Mouse (Mus musculus) gastrocnemius, adult 8-10 months (tissue): Measurements from ENCODE around the gene Wwc2. TPM values are rescaled to one million over a fixed set of nuclear protein-coding genes. Genes with fewer than 3 reads are reported as not detected.
"Not testable (repeated sequence)": the region's sequence is repeated elsewhere in the genome, so short reads cannot be mapped to it uniquely, and the experiment has no call there.

Experiments
- DNase-seq, 2 experiments: peaks; one replicate each; pipeline ENCODE4 v3.0.0; 2022; ENCODE audit warnings: low spot score in 2 of 2
- total RNA-seq, 4 experiments: library from RNA; stranded (reverse); gene quantifications; 2 replicates each; pipeline ENCODE4 v1.2.4; 2022

Gene Wwc2
- total RNA-seq, 4 experiments from 2014 or later, result 3.5 to 5.7 (median 5.0) TPM

DNA sequence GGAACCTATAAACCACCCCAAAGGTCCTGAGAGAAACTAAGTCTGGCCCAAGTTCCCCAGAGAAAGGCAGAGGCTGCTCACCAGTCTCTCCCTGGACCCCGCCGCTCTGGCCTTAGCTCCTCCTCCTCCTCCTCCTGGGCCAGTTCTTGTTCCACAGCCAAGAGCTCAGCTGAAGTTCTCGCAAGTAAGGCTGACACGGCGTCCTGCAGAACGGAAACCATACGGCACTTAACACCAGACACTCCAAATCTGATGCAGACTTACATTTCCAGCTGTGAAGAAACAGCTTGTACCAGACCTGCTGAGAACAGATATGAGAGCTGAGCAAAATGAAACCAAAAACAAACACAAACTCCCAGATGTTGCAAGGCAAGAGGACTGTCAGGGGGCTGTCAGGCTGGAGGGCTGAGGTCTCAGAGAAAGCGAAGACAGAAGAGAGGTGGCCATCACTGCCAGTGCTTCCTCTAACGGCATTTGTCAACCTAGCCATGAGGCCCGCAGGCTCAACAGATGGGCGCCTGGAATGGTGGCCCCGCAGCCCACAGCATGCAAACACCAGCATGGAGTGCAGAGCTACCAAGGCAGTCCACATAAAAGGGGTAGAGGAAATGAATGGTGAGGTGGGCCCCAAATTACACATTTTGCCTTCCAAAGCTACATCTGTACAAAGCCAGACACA lies 138.8 kb downstream of the Wwc2 start:
- DNase-seq, result peak in 1 of 2 experiments; percentile 43

DNA sequence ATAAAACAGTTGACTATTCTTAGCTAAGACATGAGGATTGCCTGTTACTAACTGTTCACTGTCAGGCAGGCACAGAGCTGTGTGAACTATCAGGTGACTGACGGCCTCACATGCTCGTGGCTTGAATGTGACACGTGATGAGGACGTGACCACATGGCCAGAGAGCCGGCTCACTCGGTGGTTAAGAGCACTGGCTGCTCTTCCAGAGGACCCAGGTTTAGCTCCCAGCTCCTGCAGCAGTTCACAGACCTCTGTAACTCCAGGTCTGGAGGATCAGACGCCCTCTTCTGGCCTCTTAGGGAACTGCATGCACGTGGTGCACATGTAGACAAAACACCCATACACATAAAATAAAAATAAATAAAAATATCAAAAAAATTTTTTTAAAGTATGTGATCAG lies 140.9 kb downstream of the Wwc2 start:
- no peak for DNase-seq

DNA sequence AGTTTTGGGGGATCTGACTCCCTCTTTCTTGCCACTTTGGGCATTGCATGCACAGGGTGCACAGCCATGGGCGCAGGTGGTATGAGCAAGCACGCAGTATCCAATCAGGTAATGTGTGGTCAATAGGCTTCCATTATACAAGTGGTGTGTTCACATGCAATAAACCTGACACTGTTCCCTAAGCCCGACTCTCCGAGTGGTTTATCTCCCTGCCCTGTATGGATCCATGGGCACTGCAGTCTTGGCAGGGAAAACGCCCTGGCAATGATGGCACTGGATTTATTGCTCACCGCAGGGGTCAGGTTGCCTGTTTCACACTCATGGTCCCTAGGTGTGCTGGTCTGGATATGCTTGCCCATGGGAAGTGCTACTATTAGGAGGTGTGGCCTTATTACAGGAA lies 142.8 kb downstream of the Wwc2 start:
- no peak for DNase-seq

DNA sequence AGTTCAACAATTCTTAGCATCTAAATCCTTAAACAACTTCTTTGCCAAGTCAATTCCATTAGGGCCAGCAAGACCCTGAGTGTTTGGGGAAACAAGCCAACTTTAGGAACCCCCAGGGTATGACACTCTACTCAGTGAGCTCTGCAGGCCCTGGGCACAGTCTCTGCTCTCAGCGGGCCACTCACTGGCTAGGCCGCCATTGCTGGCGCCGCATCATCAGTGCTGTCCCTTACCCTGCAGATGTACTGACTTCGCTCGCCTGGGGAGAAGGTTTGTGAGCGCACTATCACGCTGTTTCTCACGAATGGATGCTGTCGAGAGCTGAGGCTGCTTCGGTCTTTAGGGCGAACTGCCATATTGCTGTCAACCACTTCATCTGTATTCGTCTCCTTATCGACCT lies 143.6 kb downstream of the Wwc2 start:
- DNase-seq, result no peak

DNA sequence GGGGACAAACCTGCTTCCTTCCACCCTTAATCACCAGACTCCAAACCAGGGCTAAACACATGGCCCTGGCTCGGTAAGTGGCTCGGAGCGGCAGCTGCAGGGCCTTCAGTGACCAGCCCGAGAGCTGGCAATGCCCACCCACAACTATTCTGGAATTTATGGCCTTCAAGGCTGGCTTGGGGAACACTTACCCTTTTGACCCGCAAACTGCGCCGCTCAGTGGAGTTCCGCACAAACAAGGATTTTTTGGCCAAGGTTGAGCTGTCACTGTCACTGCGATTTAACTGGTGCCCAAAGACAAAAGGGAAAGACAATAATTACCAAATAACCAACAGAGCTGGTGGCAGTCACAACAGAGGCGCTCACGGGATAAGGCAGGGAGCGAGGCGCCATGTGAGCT lies 144.8 kb downstream of the Wwc2 start:
- no peak for DNase-seq

DNA sequence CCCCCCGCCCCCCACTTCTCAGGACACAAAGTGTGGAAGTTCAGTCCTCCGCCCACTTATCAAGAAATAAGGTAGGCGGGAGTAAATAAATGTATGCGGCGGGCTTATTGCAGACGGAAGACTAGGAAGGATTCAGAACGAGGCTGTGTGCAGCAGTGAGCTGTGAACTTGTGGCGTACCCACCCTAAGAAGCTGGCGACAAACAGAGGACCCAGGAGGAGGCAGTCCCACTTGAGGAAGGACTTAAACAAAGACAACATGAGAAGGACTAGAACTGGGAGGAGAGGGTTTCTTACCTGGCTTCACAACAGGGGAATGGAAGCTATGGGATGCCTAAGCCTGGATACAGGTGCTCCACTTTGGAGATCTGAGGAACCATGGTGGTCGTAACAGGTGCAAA lies 147.1 kb downstream of the Wwc2 start:
- no peak for DNase-seq

DNA sequence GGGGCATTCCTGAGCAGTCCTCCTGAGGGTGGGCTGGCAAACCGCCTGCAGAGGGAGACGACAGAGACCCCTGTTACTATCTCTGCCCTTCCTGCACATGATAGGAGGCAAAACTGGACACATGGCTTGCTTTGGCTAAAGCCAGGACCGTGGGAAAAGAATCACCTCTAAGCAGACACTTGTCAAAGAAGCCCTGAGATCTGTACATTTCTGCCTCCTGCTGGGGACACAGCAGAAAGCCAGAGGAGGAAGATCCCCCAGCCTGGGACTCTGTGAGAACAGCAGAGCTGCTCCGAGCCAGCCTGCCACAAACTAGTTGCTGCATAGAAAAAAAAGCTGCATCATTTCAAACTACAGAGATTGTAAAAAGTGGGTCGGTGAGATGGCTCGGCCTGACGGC lies 147.7 kb downstream of the Wwc2 start:
- no peak for DNase-seq

DNA sequence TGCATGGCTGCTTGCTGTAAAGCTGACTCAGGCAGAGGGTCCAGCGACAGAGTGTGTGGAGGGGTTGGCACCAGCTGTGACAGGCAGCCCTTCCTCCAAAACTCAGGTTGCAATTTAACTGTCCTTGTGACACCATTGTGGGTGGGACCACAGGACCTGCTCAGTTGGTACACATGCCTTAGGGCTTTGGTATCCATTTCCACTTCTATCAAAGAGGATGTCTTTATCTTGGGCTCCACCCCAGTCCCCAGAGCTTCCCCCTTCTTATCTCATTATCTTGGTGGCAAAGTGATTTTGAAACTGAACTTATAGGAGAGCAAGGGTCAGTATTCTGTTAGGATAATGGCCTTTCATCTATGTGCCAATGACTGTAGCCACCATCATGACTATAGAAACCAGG lies 156.8 kb downstream of the Wwc2 start:
- DNase-seq, result no peak

DNA sequence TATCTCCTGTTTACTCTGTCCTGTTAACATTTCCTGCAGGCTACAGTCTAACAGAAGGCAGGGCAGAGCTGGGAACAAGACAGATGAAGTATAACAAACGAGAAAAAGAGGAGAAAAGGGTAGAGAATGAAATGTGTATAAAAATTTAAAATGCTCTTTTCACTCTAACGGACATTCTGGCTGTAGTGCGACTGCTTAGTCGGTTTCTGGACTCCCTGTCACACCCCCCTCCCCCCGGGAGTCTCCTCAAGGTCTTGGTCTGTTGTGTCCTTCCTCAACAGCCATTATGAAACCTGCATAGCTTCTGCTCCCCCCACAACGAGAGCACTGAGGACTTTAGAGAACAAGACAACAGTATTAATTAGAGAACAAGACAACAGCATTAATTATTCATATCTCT lies 158.1 kb downstream of the Wwc2 start:
- DNase-seq, result no peak

DNA sequence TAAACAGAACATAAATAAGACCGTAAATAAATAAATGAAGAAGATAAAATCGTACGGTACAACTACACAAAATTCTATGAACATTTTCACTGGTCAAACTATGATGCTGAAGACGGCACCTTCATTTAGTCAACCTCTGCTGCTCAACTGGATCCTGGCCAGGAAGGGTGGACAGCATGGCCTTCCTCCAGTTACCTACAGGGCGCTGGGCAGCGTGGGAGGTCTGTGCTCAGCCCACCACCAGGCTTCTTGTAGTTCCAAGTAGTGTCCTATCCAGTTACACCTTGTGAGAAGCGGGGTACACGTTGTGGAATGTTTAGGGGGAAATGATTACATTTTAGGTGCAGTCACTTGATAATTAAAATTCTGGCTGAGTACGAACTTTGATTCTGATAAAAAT lies 163.8 kb downstream of the Wwc2 start:
- no peak for DNase-seq

DNA sequence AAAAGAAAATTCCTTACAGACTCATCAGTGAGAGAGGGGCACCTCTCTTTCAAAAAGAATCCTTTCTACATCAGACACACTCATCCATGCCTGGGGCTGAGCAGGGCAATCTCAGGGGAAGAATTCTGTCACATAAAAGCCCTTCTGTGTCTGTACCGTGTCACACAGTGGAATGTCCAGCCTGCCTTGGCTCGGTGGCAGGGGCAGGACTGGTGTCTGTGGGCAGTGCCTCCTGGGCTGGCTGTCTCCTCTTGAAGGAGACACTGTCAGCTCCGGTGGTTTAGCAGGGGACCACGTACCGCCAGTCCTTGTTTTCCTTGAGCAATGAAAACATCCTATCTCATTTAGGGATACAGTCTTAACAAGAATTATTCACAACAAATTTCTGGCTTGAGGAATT lies 165.1 kb downstream of the Wwc2 start:
- no peak for DNase-seq

DNA sequence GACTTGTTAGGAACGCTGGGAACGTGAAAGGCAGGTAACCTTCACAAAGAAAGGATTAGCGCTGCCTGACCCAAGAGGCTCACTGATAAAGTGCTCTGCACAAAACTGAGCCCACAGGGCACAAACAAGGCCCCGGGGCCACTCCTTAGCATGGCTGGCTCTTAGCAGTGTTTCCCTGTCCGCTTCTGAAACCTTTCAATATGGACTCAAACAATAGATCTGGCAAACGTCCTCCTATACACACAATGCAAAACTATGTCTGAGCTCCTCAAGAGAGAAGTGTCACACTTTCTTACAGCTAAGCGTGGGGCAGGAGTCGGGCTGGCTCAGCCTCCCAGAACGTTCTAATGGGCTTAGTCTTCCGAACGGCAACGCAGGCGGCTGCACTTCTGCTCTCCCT lies 166.5 kb downstream of the Wwc2 start, which contains the start of gene Cldn22:
Gene Cldn22, plus strand, starts transcription at position 301 of the 400 bp plus-strand sequence.
- DNase-seq, result no peak

DNA sequence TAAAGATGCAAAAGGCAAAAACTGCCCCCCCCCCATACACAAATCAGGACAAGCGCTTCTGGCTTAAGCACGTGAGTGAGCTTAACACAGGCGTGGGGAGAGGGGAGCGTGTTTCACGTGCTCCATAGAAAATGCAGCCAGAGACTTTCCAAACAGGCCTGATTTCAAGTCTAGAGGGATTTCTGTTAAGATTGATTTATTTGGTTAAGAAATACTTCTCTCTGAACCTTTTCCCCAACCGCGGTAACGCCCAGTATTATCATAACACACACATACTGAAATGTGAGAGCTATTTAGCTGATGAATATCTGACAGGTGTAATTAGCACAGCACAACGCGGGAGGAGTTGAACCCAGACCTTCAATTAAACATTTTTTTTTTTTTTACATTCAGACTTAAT lies 166.9 kb downstream of the Wwc2 start:
- no peak for DNase-seq

DNA sequence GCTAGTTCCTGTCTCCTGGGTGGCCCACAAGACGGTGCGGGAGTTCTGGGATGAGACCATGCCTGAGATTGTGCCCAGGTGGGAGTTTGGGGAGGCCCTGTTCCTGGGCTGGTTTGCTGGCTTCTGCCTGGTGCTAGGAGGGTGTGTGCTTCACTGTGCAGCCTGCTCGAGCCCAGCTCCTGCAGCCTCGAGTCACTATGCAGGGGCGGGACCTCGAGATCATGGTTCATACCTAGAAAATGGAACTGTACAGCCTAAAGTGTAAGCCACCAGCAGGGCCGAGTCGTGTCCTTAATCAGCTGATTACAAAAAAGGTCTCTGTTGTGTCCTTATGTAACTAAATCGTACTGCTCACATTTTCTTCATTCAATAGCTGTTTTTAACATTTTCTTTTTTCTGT lies 168.2 kb downstream of the Wwc2 start:
- DNase-seq, result not testable (repeated sequence)

DNA sequence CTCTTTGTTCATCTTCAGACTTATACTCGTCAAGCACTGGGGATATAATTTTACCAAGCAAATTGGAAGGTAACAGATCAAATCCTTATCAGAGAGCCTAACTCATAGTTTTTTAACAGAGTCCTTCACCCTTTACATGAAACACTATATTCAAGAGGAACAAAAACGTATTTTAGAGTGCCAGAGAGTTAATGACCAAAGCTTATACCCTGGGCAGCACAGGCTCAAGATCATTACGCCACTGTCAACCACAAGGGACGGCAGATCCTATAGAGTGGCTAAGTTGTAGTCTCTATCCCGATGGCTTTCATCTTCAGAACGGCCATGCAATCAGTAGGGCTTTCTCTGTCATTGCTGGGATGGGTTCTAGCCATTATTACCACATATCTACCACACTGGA lies 168.9 kb downstream of the Wwc2 start, which contains the start of gene Cldn24:
Gene Cldn24, plus strand, starts transcription at position 301 of the 400 bp plus-strand sequence.
- no peak for DNase-seq

DNA sequence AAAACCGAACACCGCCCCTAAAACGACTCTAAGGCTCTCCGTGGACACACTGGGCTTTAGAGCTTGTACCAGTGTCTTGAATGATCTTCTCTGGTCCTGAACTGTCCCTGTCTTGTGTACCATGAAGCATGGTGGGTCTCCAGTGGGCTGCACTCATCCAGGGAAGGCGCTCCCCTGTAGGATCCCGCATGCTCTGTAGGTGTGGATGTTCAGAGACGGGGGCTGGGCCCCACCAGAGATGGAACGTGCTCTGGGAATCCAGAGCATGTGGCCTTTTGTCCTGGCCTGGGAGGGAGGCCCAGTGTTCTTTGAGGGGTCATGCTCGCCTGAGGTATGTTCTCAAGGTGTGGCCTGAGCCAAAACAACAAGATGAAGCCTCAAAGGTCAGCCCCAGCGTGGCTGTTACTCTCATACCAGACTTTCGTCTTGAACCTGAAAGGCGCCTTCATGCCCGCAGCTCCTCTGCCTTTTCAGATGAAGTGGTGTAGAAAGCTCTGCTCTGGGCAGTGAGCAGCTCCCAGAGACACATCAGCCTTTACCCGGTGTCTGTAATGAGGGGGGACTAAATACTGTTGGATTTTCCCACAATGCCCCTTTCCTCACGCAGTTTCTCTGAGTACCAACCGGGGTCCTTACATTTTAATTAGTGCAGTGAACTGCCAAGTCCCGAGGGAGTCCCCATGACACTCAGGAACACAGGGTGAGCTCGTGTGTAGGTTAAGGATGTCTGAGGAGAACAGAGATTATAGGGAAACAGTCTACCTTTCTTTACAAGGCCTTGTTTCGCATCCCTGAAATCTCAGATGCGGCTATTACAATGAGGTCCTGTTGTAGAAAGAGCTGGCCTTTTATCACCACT lies 169.6 kb downstream of the Wwc2 start:
- no peak for DNase-seq

DNA sequence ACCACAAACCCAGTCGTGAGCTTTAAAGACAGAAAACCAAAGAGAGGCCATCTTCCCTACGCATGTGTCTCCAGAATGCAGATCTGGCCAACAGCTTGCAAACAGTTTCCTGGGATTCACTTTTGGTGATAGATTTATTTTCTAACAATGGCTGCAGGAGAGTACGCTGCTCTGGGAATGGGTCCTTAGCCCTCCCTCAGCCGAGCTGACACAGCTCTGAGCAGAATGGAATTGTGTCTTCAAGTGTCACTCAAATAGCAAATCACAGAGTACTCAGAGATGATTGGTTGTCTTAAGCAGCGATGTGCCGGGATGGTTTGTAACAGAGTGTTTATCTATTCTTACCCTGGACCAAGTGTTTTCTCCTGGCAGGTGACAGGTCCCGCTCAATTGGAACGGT lies 171.7 kb downstream of the Wwc2 start:
- DNase-seq, result no peak

DNA sequence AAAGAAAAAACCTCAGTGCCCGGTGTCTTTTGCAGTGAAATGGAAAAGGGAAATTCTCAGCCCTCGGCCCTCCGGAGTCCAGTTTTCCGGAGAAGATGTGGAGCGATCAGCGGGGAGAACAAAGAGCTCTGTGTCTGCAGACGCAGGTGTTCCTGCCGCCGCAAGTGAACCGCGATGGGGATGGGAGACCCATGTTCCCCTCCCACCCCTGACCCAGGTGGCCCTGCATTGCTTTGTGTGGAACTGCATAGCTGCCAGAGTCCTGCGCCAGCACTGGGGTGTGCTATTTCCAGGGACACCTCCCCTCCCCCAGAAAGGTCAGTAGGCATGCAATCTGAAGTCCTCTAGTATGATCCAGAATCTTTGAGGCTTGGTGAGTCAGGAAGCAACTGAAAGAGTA lies 179.5 kb downstream of the Wwc2 start:
- DNase-seq, result no peak

DNA sequence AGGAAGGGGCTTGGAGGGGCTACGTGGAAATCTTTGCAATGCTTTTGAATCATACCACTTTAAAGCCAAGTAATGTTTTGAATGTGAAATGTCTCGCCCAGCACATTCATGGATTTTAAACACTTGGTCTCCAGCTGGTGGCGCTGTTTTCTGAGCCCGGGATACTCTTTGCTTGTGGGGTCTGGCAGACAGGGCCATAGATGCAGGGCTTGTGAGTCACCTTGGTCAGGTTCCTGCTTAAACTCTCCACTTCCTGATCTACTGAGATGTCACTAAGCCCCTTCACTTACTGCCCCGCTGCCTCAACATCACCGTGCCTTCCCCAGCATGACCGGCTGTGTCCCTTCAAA lies 180.1 kb downstream of the Wwc2 start:
- DNase-seq, result no peak

DNA sequence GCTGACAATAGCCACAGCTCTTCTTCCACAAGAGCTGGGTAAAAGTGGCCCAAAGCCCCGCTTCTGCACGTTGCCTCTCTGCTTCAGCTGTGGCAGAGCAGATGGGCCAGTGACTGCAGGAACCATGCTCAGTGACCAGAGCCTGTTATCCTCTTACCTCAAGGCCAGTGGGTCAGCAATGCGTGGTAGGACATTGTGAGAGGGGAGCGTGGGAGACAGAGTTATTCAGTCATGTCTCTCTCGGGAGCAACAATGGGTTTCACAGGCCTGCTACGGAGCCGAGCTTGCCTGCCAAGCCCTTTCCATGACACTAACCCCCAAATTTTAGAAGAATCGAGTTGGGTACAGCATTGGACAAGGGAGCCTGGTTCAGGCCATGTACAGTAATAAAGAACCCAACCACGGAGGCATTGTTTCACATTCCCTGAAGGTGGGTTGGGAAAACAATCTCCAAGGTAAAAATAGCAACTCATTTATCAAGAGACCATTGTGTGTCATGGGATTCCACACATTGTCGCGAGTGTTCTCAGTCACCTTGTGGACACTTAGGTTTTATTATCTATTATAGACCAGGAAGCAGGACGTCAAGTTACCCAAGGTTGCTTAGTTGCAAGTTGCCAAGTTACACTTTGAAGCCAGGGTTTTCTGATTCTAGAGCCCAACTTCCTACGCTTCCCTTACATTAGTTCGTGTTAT lies 180.6 kb downstream of the Wwc2 start:
- DNase-seq, result no peak

DNA sequence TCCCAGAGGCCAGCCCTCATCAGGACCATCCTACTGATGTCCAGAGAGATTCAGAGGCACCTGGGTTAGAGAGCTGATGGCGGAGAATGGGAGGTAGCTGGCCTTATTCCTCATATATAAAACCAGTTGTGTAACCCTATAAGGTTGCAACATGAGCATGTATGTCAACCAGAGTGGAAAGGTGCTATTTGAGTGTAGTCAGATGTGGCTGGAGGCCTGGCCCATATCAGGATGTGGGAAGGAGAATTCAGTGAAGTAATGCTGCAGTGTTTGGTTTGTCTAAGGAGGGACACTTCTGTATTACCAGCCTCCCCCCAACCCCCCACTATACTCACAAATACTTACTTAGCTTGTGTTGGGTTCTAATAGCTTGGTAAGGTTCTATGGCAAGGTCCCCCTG lies 186.5 kb downstream of the Wwc2 start:
- no peak for DNase-seq

DNA sequence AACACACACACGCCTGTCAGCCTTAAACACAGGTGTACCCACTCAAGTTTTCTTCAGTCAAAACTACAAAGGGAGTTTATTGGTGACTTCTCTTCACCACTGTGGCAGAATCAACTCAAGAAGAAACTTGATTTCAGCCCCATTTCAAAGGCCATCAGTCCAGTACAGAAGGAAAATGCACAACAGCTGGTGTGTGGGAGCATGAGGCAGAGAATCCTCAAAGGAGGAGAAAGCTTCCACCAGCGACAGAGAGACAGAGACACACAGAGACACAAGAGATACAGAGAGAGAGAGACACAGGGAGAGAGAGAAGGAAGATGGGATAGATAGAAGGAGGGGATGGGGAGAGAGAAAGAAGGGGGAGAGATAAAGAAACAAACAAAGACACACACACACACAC lies 188.4 kb downstream of the Wwc2 start:
- no peak for DNase-seq
